Mouse (Mus musculus): ENCODE data around the gene Ccdc36.

Gene Ccdc36

DNA sequence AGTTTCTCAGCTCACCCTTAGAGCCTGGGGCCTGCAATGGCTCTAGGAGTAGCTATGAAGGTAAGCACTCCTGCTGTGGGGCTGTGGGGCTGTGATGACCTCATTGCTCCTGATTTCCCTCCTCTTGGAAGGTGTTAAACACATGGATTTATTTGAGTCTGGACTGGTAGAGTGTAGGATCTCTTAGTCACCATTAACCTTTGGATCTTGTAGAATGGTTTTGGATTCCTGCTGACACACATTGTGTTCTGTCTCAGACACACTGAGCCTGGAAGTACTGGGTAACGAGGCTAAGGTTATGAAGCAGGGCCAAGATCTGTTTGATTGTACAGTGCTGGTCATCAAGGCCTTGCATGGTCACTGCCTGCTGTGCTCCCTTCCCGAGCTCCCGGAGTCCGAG lies 49.0 kb downstream of the Ccdc36 start:
- no peak for DNase-seq (ENCODE audit: low read depth, low spot score)

DNA sequence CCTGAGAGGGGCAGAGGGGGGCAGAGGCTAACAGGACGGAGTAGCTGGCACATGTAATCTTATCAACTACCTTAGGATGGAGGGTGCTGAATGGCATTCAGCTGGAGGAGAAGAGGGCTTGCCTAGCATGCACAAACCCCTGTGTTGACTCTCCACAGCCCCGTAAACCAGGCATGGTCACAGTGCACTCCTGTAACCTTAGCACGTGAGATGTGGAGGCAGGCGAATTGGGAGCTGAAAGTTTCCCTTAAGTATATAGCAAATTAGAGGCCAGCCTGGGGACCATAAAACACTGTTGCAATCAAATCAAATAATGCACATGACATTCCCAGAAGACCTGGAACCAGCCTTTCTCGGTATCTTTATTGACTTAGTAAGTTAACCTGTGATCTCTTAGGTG lies 49.5 kb downstream of the Ccdc36 start:
- no peak for DNase-seq (ENCODE audit: low read depth, low spot score)

DNA sequence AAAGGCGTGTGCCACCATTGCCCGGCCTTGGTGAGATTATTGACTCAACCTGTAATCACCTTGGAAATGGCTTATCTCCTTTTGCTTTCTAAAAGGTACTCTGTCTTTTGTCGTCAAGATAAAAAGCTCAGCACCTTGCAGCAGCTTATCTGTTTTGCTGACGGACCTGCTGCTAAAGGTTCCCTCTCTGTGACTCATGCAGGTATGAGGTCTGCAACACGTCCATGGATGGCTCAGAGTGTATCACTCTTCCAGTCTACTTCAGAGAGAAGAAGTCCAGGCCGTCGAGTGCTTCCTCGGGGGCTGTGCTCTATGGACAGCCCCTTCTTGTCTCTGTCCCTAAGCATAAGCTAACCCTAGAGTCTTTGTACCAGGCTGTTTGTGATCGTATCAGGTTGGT lies 50.0 kb downstream of the Ccdc36 start:
- no peak for DNase-seq (ENCODE audit: low read depth, low spot score)
